Mouse (Mus musculus): ENCODE measurements around the gene Pde10a. TPM values are rescaled to one million over a fixed set of nuclear protein-coding genes. Genes with fewer than 3 reads are reported as not detected.

Gene Pde10a
- polyA plus RNA-seq, 1 experiment = 2.4 TPM

DNA sequence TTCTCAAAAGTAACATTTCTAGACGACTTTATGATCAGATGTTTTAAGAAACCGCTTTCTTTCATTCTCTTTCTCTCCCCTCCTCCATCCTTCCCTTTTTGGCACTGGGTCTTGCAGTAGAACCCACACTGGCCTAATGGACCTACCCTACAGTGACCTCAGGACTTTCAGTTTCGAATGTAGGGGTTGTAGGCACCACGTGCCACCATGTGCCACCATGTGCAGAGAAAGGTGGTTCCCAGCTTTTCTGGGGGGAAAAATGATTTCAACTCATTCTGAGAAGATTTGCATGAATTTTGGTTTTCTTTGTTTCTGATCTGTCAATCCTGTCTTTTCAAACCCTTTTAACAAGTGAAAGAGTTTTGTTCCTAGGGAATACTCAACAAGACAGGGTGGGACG is 363.5 kb downstream of the Pde10a start:
- DNase-seq (ENCODE audit: low spot score) = no peak

DNA sequence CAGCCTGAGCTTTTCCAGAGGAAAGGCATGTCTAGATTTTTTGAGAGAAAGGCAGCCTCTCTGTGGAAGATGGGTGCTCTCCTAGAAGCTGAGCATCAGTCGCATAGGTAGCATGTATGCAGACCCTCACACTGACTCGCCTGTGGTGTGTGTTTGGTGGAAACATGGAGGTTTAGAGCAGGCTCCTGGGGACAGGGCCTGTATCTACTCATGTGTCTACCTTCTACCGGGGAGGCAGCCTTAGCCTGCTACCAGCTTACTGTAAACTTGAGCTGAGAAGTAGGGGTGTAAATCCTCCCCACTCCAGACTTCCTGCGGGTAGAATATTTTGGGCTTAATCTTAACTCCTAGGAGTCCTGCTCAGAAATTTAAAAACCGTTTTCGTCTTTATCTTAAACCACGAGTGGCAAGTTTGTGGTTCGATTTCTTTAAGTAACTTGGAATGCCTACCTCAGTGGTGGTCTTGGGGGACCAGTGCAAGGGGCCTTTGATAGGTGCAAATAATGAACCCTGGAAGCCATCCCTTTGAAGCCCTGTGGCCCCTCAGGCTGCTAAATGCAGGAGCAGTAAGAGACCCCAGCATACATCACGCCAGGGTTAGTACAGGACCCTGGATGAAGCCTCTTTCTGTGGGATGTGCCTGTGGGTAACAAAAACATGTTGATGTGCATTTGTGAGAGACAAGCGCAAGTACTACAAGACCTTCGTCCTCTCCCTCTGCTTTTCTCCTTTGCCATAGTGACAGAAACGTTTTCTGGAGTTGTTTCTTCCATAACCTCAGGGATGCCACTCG is 367.2 kb downstream of the Pde10a start:
- no peak for DNase-seq (ENCODE audit: low spot score)

DNA sequence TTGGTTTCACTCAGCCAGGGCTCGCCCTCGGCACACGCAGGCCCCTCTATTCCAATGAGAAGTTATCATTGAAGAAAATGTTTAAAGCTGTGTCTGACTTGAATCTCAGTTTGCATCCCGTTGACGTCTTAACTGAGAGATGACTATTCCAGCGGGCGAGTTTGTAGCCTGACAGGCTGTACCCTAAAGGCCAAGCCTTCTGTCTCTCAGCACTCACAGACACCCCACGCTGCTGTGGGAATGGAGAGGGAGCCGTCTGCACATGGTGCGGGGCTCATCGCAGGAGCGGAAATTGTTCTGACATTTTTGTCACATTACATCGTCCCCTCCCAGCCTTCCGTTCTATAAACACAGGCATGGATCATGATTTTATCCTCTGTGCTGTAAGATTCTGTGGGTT is 370.8 kb downstream of the Pde10a start:
- DNase-seq (ENCODE audit: low spot score) = no peak

- no peak for DNase-seq (ENCODE audit: low spot score)
Measured at GRCm38 (mm10) chr17:8897749-8898148, 372.6 kb downstream of the Pde10a start.

GRCm38 (mm10) chr17:8898221-8898620 is 373.0 kb downstream of the Pde10a start:
- no peak for DNase-seq (ENCODE audit: low spot score)

DNA sequence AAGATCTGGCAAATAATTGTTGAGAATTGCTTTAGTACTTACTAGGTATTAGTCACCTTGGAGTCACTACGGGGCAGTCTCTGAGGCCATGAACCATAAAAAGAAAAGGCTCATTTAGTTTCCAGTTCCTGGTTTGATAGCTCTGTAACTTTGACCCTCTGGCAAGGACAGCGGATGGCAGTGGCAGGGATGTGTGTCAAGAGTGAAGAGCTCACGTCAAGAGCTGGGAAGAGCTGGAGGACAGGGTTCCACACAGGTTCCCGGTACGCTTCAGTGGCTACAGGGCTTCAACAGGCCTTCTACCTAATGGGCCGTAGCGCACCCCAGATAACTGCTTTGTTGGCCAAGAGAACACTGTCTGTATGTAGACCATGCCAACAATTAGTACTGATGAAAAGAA is 374.0 kb downstream of the Pde10a start:
- DNase-seq (ENCODE audit: low spot score) = no peak

DNA sequence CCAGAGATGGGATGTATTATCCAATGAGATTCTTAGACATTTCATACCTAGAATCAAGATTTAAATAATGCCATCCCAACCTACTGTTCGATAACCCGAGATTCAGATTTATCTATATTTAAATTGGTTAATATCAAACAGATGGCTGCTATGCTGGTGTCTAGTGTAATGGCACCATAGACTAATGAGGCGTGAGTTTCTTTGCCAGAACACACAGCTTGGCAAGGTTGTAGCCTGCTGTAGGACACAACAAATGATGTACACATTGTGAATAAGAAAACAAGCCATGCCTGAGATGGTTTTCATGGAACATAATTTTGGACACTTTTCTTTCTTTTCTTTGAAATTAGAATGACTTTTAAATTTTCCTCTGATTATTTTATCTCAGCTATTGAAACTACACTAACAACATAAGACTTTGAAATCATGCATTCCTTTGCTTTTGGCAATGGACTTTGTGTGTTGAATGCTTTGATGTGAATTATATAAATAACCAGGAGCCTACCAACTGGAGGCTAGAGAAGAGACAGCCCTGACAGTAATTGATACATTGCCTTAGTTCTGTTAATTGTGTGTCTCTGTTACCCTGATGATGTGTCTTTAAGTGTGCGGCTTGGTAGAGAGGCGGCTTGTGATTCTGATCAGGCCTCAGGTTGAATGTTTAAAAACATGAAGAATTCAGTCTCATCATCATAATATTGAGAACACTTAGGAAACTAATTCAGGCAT is 378.5 kb downstream of the Pde10a start:
- DNase-seq (ENCODE audit: low spot score) = no peak

DNA sequence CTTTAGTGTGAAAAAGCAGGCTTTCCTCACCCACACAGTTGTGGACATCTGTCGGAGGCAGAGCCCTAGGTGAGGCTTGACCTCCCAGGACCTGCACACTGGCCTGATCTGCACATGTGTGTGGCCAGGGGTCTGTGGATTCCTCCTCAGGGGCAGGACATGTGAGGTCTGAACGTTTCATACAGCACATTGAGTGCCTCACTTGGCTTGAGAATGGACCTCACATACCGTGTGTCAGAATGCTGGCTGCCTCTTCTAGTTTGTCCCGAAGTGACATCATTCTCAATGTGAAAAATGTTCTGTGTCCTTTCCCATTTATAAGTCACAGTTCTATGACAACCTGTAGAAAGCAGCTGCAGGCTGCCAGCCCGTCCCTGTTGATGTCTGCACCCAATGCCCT is 385.4 kb downstream of the Pde10a start:
- no peak for DNase-seq (ENCODE audit: low spot score)

DNA sequence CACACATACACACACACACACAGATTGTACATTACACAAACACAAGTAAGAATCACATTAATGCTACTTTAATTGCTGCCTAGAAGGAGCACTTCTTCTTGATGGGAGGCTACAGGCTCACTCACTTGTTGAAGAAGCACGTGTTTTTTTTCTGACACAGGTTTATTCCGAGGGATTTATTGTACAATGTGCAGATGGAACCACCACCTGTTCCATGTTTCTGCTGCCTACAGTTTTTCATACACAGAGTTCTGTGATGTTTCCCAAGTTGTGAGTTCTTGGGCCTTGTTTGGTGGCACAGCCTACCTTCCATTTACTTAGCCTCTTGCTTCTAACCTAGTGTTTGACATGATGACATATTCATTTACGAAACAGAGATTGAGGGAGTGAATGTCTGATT is 387.8 kb downstream of the Pde10a start:
- no peak for DNase-seq (ENCODE audit: low spot score)

- no peak for DNase-seq (ENCODE audit: low spot score)
Measured at GRCm38 (mm10) chr17:8915693-8916092, 390.5 kb downstream of the Pde10a start.

DNA sequence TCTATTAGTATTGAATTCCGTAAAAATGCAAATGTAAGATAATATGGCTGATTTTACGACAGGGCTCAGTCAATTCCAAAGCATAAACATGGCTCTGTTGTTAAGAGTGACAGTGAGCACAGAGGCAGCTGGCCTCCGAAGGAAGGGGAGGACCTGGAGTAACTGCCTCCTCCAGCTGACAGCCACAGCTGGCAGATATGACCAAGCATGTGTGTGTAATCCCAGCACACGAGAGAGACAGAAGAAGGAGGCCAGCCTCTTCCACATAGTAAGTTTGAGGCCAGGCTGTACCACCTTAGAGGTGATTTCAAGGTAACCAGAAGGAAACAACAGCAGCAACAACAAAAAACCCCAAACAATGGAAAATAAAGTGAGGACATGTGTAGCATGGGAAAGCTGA is 397.9 kb downstream of the Pde10a start:
- DNase-seq (ENCODE audit: low spot score) = no peak

DNA sequence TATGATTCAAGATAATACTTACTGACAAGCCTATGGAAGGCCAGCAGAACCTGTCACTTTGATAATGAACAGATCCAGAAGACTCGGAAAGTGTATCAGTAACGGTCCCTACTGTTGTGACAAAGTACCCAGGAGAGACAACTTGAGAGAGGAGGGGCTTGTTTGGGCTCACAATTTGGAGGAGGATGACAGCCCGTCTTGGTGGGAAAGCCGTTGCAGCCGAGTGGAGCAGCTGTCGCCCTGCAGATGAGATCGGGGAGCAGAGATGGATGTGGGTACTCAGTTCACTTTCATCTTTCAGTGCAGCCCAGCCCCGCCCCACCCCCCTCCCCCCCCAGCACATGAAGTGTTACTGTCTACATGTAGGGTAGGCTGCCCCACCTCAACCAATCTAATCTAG is 398.6 kb downstream of the Pde10a start:
- no peak for DNase-seq (ENCODE audit: low spot score)

- DNase-seq (ENCODE audit: low spot score) = no peak
Measured at GRCm38 (mm10) chr17:8925819-8926383, 400.7 kb downstream of the Pde10a start.

GRCm38 (mm10) chr17:8928560-8928959 is 403.4 kb downstream of the Pde10a start:
- DNase-seq (ENCODE audit: low spot score) = no peak

- no peak for DNase-seq (ENCODE audit: low spot score)
Measured at GRCm38 (mm10) chr17:8929636-8930035, 404.5 kb downstream of the Pde10a start.

GRCm38 (mm10) chr17:8935604-8936003 is 410.4 kb downstream of the Pde10a start:
- DNase-seq (ENCODE audit: low spot score) = no peak

DNA sequence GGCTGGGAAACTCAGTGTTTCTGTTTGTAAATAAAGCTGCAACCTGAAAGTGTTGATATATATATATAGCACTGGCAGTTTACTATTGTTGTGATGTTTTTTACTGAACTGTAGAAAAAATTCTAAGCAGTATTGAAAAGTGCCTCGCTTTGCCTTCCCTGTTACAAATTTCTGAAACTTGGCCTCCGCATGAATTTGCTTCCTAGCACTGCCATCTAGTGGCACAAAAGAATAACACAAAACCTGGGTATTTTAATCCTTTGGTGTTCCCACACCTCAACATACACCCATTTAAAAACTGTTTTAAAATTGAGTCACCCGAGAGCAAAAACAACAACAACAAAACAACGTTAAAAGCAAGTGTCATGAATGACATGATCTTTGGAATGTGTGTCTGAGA is 411.4 kb downstream of the Pde10a start:
- no peak for DNase-seq (ENCODE audit: low spot score)

DNA sequence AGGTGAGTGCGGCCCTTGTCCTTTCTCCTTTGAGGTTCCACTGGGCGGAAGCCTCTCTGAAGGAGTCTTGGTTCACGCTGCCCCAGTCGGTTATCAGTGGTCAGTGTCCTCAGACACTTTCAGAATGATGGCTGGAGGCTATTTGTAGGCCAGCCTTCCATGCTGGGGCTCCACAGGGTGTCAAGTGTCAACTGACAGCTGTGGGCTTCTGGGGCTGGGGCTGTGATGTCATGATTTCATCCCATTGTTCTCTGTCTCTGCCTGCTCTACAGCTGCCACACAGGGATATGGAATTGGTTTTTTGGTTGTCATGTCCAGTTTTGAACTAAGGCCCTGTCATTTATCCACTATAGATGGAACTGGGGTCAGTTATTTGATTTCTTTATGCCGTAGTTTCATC is 426.4 kb downstream of the Pde10a start:
- no peak for DNase-seq (ENCODE audit: low spot score)

DNA sequence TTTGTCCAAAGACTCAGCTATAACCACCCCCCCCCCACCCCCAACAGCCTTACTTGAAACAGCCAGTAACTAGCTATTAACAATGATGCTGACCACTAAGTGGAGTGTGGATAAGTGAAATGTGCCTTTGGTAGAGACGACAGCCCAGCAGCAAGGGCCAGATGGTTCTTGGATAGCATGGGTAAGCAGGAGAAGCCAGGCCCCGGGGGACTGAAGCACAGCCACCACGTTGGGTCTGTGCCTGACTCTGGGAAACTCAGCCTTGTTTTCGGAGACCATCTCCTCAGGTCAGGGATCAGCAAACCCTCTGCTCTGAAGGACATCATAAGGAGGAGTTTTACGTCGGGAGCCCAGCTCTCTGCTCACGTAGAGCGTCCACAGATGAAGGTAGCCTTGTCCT is 427.8 kb downstream of the Pde10a start:
- DNase-seq (ENCODE audit: low spot score) = no peak

GRCm38 (mm10) chr17:8958125-8958524 is 433.0 kb downstream of the Pde10a start:
- no peak for DNase-seq (ENCODE audit: low spot score)

GRCm38 (mm10) chr17:8960386-8960785 is 435.2 kb downstream of the Pde10a start:
- no peak for DNase-seq (ENCODE audit: low spot score)

GRCm38 (mm10) chr17:8961097-8961496 is 435.9 kb downstream of the Pde10a start:
- no peak for DNase-seq (ENCODE audit: low spot score)

GRCm38 (mm10) chr17:8961644-8962043 is 436.5 kb downstream of the Pde10a start:
- DNase-seq (ENCODE audit: low spot score) = no peak
